Mouse (Mus musculus): ENCODE data around the gene Bpifa6. TPM values are rescaled to one million over a fixed set of nuclear protein-coding genes. Genes with fewer than 3 reads are reported as not detected.
"Not testable (repeated sequence)": the region's sequence is repeated elsewhere in the genome, so short reads cannot be mapped to it uniquely, and the experiment has no call there.

Gene Bpifa6
- total RNA-seq, 2 experiments from 2014 or later = not detected

DNA sequence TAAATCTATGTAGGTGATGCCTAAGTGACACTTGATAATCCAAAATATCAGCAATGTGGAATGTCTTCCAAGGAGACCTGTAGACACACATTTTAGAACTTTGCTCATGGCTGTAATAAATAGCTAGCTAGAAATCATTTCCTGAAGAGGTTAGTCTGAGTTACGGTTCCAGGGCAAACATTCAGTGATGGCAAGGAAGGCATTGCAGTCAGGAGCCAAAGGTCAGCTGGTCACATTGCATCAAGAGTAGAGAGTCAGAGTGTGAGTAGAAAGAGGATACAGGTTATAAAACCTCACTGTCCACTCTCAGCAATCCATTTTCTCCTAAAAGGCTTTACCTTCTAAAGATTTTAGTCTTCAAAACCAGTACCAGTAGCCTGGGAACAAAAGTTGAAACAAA lies 43.2 kb downstream of the Bpifa6 start:
- intact Hi-C loops (cut with DNase I) = no loop called here
- no peak for DNase-seq

DNA sequence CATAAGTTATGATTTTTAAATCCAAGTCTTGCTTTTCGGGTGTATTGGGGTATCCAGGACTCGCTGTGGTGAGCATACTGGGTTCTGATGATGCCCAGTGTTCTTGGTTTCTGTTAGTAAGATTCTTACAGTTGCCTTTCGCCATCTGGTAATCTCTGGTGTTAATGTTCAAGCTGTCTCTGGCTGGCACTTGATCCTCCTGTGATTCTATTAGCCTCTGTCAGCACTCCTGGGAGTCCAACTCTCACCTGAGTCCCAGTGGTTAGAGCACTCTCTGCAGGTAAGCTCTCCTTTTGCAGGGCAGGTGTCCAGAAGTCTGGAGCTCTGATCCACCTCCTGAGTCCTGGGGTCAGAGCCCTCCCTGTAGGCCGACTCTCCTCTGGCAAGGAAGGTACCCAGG lies 49.9 kb downstream of the Bpifa6 start:
- intact Hi-C loops (cut with DNase I); DNase-seq: not testable (repeated sequence)

DNA sequence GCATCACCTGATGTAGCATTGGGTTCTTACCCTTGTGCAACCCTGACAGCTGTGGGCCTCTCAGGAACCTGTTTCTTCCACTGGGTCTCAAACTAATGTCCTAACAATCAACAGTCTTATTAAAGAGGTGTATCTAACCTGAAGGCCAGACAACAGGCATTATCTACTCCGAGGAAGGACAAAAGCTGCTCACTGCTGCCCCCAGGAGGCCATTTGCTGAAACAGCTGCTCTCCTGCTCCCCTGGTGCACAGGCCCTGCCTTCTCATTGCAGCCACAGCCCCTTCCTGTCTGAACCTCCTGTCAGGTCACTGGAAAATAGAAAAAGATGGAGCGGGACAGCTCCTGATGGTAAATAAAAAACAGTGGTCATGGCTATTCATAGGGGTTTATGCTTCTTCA lies 64.2 kb downstream of the Bpifa6 start:
- intact Hi-C loops (cut with DNase I) = no loop called here

DNA sequence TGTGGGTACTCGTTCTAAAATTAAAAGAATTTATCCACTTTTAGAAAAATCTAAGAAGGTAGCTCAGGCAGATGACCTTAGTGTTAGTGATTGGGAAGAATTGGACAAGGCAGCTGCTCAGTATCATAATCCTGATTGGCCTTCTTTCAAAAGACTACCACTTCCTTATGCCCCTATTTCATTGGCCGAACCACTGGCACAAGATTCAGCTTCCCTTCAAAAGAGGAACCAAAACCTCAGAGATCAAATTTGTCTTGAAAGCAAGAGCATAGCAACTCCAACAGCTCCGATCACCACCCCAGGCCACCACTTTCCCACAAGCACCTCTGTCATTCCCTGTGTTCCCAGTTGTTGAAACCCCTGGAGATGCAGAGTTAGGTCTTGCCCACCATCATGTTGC lies 70.0 kb downstream of the Bpifa6 start:
- DNase-seq = no peak
- intact Hi-C loops (cut with DNase I) = no loop called here

More for the DNA sequence above, 64.2 kb downstream of the Bpifa6 start:
- no peak for DNase-seq

Other genes starting within 250 kb of the Bpifa6 start
- 10 to 100 TPM; 34.7 to 35.9 TPM for gene Mapre1, start 233.7 kb upstream of the Bpifa6 start, total RNA-seq (2021)
- not detected for gene Efcab8, start 195.0 kb upstream of the Bpifa6 start, total RNA-seq (2021)
- gene Sun5, start 103.9 kb upstream of the Bpifa6 start, total RNA-seq (2021) = not detected
- gene Bpifb2, start 99.9 kb upstream of the Bpifa6 start, total RNA-seq (2021) = not detected
- not detected for gene Bpifb6, start 74.6 kb upstream of the Bpifa6 start, total RNA-seq (2021)
- gene Bpifb3, start 56.7 kb upstream of the Bpifa6 start, total RNA-seq (2021) = not detected
- not detected for gene Bpifb4, start 36.7 kb upstream of the Bpifa6 start, total RNA-seq (2021)
- not detected for gene Bpifa2, start 33.3 kb downstream of the Bpifa6 start, total RNA-seq (2021)
- not detected for gene Bpifa3, start 155.4 kb downstream of the Bpifa6 start, total RNA-seq (2021)
- not detected for gene Bpifa1, start 167.9 kb downstream of the Bpifa6 start, total RNA-seq (2021)
- not detected for gene Bpifa5, start 187.7 kb downstream of the Bpifa6 start, total RNA-seq (2021)
- not detected for gene Bpifb1, start 215.9 kb downstream of the Bpifa6 start, total RNA-seq (2021)
- gene Bpifb5, start 248.8 kb downstream of the Bpifa6 start, total RNA-seq (2021) = not detected